Mouse (Mus musculus) heart, embryonic 15.5 days (tissue): ENCODE measurements around the gene Sult2b1. TPM values are rescaled to one million over a fixed set of nuclear protein-coding genes. Genes with fewer than 3 reads are reported as not detected.
A peak's percentile ranks its signal among the peaks of the same experiment; 100 is the strongest.

Source experiments
- ATAC-seq: fragments of 200-750 bp; cut with Nextera tagmentation; replicated peaks from 2 replicates; pipeline ENCODE4 v1.8.0; 2017; ENCODE audit warnings: low read depth, moderate TSS enrichment; ENCODE audit not compliant: insufficient number of reproducible peaks, insufficient read depth, low FRiP score
- H3K27ac ChIP-seq: fragments of 300-500 bp; sonication (generic); 2 replicates; pipeline ENCODE4 v1.5.1; 2015; ENCODE audit warnings: mild to moderate bottlenecking, inconsistent platforms
- H3K27me3 ChIP-seq: fragments of 300-500 bp; sonication (generic); 2 replicates; pipeline ENCODE4 v1.6.1; 2015; ENCODE audit warnings: inconsistent platforms
- H3K36me3 ChIP-seq: fragments of 300-500 bp; sonication (generic); 2 replicates; pipeline ENCODE4 v1.6.1; 2015; ENCODE audit warnings: mild to moderate bottlenecking, inconsistent platforms
- H3K4me1 ChIP-seq: fragments of 300-500 bp; sonication (generic); replicated peaks from 2 replicates; pipeline ENCODE4 v1.6.1; 2015; ENCODE audit warnings: inconsistent platforms
- H3K4me2 ChIP-seq: fragments of 300-500 bp; sonication (generic); 2 replicates; pipeline ENCODE4 v1.6.1; 2015; ENCODE audit warnings: inconsistent platforms, mild to moderate bottlenecking, moderate library complexity
- H3K4me3 ChIP-seq: fragments of 300-500 bp; sonication (generic); 2 replicates; pipeline ENCODE4 v1.5.1; 2015; ENCODE audit warnings: mild to moderate bottlenecking, inconsistent platforms
- H3K9ac ChIP-seq: fragments of 300-500 bp; sonication (generic); 2 replicates; pipeline ENCODE4 v1.6.1; 2015; ENCODE audit warnings: mild to moderate bottlenecking, inconsistent platforms
- H3K9me3 ChIP-seq: fragments of 300-500 bp; sonication (generic); replicated peaks from 2 replicates; pipeline ENCODE4 v1.6.1; 2016; ENCODE audit warnings: inconsistent platforms
- WGBS: fragments of 180-500 bp; shearing (Covaris S2); methylation state at CpG from one replicate; pipeline ENCODE4 v1.1.7; 2015; ENCODE audit warnings: mixed read lengths; 5-methylcytosine and 5-hydroxymethylcytosine counted together
- polyA plus RNA-seq: library from polyadenylated mRNA; unstranded; fragments of >200 nt; fragmentation: Nextera tagmentation; extraction: Ambion mirVana; gene quantifications from 2 replicates; pipeline ENCODE4 v1.2.1, GENCODE M21; 2015

Gene Sult2b1
- polyA plus RNA-seq, 1 experiment from 2014 or later = 0.21 TPM

DNA sequence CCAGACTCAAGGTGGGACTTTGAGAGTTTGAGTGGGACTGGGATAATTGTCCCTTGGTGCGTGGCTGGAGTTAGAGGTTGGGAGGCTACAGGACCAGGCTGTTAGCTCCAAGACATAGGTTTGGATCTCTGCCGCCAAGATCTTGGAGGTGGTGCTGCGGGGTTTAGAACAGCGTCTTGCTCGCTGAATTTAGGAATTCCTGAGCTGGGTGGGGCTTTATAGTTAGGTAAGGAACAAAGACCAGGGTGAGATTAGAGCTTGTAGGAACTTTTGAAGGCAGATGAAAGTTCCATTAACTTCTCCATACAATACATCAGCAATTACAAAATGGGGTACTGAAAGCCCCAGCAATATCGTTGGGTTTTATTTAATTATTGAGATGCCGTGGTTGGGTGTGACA lies 15.5 kb upstream of the Sult2b1 start:
- H3K9ac ChIP-seq = no peak overlapping the region

DNA sequence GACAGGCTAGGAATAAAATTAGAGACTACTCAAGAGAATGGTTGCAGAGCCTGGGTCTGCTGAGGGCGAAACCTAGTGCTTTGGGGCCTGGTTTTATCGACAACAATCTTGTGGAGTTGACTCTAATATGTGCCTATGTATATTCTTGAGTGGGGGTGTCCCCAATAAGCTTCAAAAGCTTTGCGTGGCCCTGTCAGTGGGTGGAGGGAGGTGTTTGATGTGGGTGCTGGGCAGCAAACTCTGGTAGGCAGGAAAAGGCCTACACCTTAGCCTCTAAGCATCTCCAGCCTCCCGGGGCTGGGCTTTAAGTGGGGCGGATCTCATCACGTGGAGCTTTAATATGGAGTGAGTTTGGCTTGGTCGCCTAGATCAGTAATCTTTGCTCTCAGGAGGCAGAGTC lies 14.5 kb upstream of the Sult2b1 start:
- Histone ChIP-seq H3K36me3 (no peaks in the 10 kb centered on the region), H3K27ac (no peak overlapping the region), H3K4me2 (peak overlapping the region; percentile 80), H3K4me3 (peak overlapping the region; percentile 48), H3K27me3 (peaks cover 72% of the 10 kb centered on the region), H3K4me1 (peaks cover 24% of the 10 kb centered on the region), H3K9ac (no peak overlapping the region), H3K9me3 (no peaks in the 10 kb centered on the region)
- ATAC-seq = no peak
- 49% methylated on average over 7 of the region's 7 CpGs for WGBS

More for the DNA sequence above, 15.5 kb upstream of the Sult2b1 start:
- no peaks in the 10 kb centered on the region for H3K9me3 ChIP-seq
- H3K27me3 ChIP-seq = peaks cover 61% of the 10 kb centered on the region
- H3K4me3 ChIP-seq = peak overlapping the region; percentile 32; the same call in 1 of the 2 replicates
- H3K4me1 ChIP-seq = peaks cover 24% of the 10 kb centered on the region
- H3K27ac ChIP-seq = no peak overlapping the region
- 41% methylated on average over 7 of the region's 7 CpGs for WGBS
- no peak for ATAC-seq
- H3K4me2 ChIP-seq = peak overlapping the region; percentile 63
- no peaks in the 10 kb centered on the region for H3K36me3 ChIP-seq

DNA sequence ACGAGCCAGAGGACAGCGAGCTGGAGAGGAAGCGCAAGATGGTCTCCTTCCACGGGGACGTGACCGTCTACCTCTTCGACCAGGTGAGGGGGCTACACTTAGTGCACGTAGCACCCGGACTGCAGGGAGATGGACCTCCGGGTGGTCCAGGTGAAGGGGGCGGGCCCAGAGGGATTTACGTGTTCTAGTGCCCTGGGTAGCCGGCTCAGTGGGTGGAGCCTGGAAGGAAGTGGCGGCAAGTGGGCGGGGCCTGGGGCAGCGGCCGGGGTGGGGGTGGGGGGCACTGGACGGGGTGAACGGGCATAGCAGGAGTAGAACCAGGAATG lies 14.0 kb upstream of the Sult2b1 start:
- Histone ChIP-seq H3K4me2 (peak overlapping the region; percentile 80), H3K27ac (no peak overlapping the region), H3K4me3 (peak overlapping the region; percentile 48), H3K9ac (peak overlapping the region; percentile 34), H3K36me3 (no peaks in the 10 kb centered on the region), H3K4me1 (peaks cover 24% of the 10 kb centered on the region), H3K9me3 (no peaks in the 10 kb centered on the region), H3K27me3 (peaks cover 77% of the 10 kb centered on the region)
- no peak for ATAC-seq
- WGBS = 1% methylated on average over 19 of the region's 19 CpGs

DNA sequence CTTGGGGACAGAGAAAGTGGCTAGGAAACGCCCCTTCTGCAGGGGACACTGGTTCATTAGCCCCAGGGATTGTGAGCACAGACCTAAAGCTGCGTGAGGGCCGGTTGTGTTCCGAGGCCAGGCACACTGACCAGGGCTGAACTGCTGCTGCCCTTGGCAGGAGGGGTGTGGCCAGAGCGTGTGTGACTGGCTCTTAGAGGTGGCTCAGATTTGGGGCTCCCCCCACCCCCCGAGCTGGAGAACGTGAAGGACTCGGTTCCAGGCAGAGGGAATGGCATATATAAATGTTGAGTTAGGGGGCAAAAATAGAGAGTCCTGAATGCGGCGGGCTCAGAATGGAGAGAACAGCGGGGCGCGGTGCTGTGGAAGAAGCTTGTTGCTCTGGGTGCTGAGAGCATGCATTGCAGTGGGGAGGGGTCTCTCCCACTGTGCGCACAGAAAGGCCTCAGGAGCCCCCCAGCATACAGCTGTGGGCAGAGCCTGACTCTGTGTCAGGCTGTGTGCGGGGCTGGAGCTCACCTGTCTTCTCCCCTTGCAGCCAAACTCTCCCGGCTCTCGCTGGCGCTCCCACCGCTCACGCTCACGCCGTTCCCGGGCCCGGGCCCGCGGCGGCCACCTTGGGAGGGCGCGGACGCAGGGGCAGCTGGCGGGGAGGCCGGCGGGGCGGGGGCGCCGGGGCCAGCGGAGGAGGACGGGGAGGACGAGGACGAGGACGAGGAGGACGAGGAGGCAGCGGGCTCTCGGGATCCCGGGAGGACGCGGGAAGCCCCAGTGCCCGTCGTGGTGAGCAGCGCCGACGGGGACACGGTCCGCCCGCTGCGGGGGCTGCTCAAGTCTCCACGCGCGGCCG lies 13.4 kb upstream of the Sult2b1 start:
- H3K4me2 ChIP-seq = peak overlapping the region; percentile 80
- no peaks in the 10 kb centered on the region for H3K9me3 ChIP-seq
- peaks cover 82% of the 10 kb centered on the region for H3K27me3 ChIP-seq
- peak overlapping the region; percentile 34 for H3K9ac ChIP-seq
- no peaks in the 10 kb centered on the region for H3K36me3 ChIP-seq
- ATAC-seq = no peak; the same call in 1 of the 2 replicates
- H3K4me1 ChIP-seq = peaks cover 24% of the 10 kb centered on the region
- no peak overlapping the region for H3K27ac ChIP-seq
- whole genome bisulfite sequencing = 1% methylated on average over 60 of the region's 60 CpGs
- H3K4me3 ChIP-seq = peak overlapping the region; percentile 48

DNA sequence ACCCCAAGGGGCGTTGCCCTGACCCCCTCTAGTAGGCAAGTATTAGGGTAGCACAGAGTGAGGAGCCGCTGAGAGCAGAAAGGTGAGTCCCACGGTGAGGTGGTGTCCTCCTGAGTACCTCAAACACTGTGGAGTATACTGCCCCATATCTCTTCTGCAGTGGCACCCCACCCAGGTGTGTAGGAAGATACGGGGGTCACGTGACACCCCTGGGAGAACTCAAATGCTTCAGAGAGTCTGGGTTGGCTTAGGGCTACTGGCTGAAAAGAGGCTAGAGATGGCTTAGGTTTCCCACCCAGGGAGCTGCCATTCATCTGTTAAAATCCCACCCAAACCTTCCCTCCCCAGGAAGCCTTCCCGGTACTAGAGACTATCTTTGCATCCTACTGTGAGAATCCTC lies 12.5 kb upstream of the Sult2b1 start:
- H3K27ac ChIP-seq = no peak overlapping the region
- 38% methylated on average over 6 of the region's 6 CpGs for WGBS
- no peak overlapping the region for H3K4me2 ChIP-seq
- ATAC-seq = no peak
- no peak overlapping the region for H3K9ac ChIP-seq
- H3K27me3 ChIP-seq = peaks cover 91% of the 10 kb centered on the region
- H3K36me3 ChIP-seq = no peaks in the 10 kb centered on the region
- H3K4me1 ChIP-seq = peaks cover 24% of the 10 kb centered on the region
- H3K9me3 ChIP-seq = no peaks in the 10 kb centered on the region
- no peak overlapping the region for H3K4me3 ChIP-seq

DNA sequence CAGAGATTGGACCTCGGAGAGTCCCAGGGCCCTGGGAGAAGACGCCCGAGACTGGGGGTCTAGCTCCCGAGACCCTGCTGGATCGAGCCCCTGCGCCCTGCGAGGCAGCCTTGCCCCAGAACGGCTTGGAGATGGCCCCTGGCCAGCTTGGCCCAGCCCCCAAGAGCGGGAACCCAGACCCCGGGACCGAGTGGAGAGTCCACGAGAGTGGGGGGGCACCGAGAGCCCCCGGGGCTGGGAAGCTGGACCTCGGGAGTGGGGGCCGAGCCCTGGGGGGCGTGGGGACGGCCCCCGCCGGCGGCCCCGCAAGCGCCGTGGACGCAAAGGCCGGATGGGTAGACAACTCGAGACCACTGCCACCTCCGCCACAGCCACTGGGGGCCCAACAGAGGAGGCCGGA lies 10.5 kb upstream of the Sult2b1 start:
- no peak overlapping the region for H3K9ac ChIP-seq
- H3K36me3 ChIP-seq = no peaks in the 10 kb centered on the region
- H3K27me3 ChIP-seq = peaks cover 79% of the 10 kb centered on the region
- ATAC-seq = no peak
- H3K27ac ChIP-seq = no peak overlapping the region
- H3K9me3 ChIP-seq = no peaks in the 10 kb centered on the region
- H3K4me2 ChIP-seq = no peak overlapping the region
- peaks cover 18% of the 10 kb centered on the region for H3K4me1 ChIP-seq
- 87% methylated on average over 29 of the region's 29 CpGs for WGBS
- H3K4me3 ChIP-seq = no peak overlapping the region

DNA sequence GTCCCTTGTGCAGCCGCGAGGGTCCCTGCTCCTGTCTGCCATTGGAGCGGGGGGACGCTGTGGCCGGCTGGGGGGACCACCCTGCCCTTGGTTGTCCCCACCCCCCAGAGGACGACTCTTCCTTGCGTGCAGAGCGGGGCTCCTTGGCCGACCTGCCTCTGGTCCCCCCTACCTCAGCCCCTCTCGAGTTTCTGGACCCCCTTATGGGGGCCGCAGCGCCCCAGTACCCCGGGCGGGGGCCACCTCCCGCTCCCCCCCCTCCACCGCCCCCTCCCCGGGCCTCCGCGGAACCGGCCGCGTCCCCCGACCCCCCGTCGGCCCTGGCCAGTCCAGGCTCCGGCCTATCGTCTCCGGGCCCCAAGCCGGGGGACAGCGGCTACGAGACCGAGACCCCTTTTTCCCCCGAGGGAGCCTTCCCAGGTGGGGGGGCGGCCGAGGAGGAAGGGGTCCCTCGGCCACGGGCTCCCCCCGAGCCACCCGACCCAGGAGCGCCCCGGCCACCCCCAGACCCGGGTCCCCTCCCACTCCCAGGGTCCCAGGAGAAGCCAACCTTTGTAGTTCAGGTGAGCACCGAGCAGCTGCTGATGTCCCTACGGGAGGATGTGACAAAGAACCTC lies 9.6 kb upstream of the Sult2b1 start:
- Histone ChIP-seq H3K4me2 (no peak overlapping the region), H3K27ac (no peak overlapping the region), H3K4me3 (no peak overlapping the region), H3K4me1 (peaks cover 18% of the 10 kb centered on the region), H3K27me3 (peaks cover 70% of the 10 kb centered on the region), H3K9me3 (no peaks in the 10 kb centered on the region), H3K36me3 (no peaks in the 10 kb centered on the region), H3K9ac (no peak overlapping the region)
- 69% methylated on average over 43 of the region's 44 CpGs for WGBS
- ATAC-seq = no peak

DNA sequence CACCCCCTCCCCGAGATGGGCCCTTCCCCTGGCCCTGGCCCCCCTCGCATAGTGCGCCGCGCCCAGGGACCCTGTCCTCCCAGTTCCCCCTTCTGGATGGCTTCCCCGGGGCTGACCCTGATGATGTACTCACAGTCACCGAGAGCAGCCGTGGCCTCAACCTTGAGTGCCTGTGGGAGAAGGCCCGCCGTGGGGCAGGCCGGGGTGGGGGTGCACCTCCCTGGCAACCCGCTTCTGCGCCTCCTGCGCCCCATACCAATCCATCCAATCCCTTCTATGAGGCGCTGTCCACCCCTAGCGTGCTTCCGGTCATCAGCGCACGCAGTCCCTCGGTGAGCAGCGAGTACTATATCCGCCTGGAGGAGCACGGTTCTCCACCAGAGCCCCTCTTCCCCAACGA lies 8.8 kb upstream of the Sult2b1 start:
- 67% methylated on average over 24 of the region's 24 CpGs for WGBS
- H3K27me3 ChIP-seq = peaks cover 61% of the 10 kb centered on the region

DNA sequence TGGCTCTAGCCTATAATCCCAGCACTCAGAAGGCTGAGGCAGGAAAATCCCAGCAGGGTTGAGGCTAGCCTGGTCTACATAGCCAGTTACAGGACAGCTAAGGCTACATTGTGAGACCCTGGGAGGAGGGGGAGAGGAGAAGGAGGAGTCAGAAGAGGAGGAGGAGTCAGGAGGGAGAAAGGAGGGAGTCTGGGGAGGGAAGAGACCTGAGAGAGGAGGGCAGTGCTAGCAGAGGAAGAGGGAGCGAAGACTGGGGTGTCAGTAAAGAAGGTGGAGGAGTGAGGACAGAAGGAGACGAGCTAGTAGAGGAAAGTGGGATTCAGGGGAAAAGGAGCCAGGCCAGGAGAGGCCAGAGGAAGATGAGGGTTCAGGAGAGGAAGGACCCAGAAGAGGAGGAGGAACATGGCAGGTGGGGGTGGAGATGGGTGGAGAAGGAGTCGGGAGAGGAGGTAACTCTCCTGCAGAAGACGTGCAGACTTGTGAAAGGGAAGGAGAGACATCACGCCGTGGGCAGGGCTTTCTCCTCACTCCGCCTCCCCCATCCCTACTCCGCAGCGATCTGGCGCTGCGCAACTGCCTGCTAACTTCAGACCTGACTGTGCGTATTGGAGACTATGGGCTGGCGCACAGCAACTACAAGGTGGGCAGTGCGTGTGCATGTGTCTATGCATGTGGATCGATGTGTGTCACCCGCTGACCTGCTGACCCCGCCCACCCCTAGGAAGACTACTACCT lies 7.5 kb upstream of the Sult2b1 start:
- H3K9me3 ChIP-seq = no peaks in the 10 kb centered on the region
- H3K4me1 ChIP-seq = peaks cover 5% of the 10 kb centered on the region; the same call in 1 of the 2 replicates
- no peak overlapping the region for H3K4me3 ChIP-seq
- H3K27ac ChIP-seq = no peak overlapping the region
- peaks cover 59% of the 10 kb centered on the region for H3K27me3 ChIP-seq
- ATAC-seq = no peak
- H3K36me3 ChIP-seq = no peaks in the 10 kb centered on the region
- no peak overlapping the region for H3K9ac ChIP-seq
- no peak overlapping the region for H3K4me2 ChIP-seq
- WGBS = 61% methylated on average over 17 of the region's 17 CpGs

More for the DNA sequence above, 8.8 kb upstream of the Sult2b1 start:
- H3K9me3 ChIP-seq = no peaks in the 10 kb centered on the region
- no peaks in the 10 kb centered on the region for H3K36me3 ChIP-seq
- H3K4me3 ChIP-seq = no peak overlapping the region
- H3K9ac ChIP-seq = no peak overlapping the region
- peaks cover 13% of the 10 kb centered on the region for H3K4me1 ChIP-seq
- no peak overlapping the region for H3K27ac ChIP-seq
- no peak for ATAC-seq
- no peak overlapping the region for H3K4me2 ChIP-seq

DNA sequence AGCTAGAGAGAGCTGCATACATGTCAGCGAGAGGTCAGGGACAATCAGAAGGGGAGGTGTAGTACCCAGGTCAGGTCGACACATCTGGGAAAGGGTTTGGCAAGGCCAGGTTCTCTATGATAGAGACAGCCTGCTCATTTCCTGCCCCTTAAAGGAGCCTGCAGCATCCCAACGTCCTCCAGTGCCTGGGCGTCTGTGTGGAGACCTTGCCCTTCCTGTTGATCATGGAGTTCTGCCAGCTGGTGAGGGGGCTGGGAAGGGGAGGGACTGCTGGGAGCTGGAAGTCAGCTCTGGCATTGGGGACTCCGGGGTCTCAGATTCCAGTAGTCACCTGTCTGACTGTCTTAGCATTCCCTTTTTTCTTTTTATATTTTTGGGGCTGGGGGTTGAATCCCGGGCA lies 6.3 kb upstream of the Sult2b1 start:
- H3K4me2 ChIP-seq = no peak overlapping the region
- ATAC-seq = no peak
- no peaks in the 10 kb centered on the region for H3K9me3 ChIP-seq
- peaks cover 16% of the 10 kb centered on the region for H3K4me1 ChIP-seq
- H3K9ac ChIP-seq = no peak overlapping the region
- no peaks in the 10 kb centered on the region for H3K36me3 ChIP-seq
- H3K4me3 ChIP-seq = no peak overlapping the region
- H3K27ac ChIP-seq = no peak overlapping the region
- 50% methylated on average over 6 of the region's 6 CpGs for WGBS
- peaks cover 60% of the 10 kb centered on the region for H3K27me3 ChIP-seq

DNA sequence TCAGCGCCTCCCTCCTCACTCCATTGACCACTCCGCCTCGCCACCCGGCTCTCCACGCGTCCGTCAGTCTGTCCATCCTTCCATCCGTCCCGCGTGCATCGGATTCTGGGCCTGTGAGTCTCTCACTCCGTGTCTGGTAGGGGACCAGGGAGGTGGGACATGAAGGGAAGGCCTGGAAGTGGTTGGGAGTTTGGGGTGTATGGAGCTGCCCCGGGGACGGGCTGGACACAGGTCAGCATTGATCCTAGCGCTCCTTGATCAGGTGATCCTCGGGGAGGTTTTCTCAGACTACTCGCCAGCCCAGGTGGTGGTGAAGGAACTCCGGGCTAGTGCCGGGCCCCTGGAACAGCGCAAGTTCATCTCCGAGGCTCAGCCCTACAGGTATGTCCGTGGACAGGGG lies 3.2 kb upstream of the Sult2b1 start:
- H3K4me2 ChIP-seq = no peak overlapping the region
- H3K9ac ChIP-seq = no peak overlapping the region
- WGBS = 80% methylated on average over 22 of the region's 22 CpGs
- H3K36me3 ChIP-seq = no peaks in the 10 kb centered on the region
- no peak for ATAC-seq
- no peaks in the 10 kb centered on the region for H3K9me3 ChIP-seq
- no peak overlapping the region for H3K27ac ChIP-seq
- no peak overlapping the region for H3K4me3 ChIP-seq
- peaks cover 56% of the 10 kb centered on the region for H3K27me3 ChIP-seq
- H3K4me1 ChIP-seq = peaks cover 35% of the 10 kb centered on the region
